Mouse (Mus musculus): ENCODE measurements around the gene Cwc25.

Gene Cwc25

DNA sequence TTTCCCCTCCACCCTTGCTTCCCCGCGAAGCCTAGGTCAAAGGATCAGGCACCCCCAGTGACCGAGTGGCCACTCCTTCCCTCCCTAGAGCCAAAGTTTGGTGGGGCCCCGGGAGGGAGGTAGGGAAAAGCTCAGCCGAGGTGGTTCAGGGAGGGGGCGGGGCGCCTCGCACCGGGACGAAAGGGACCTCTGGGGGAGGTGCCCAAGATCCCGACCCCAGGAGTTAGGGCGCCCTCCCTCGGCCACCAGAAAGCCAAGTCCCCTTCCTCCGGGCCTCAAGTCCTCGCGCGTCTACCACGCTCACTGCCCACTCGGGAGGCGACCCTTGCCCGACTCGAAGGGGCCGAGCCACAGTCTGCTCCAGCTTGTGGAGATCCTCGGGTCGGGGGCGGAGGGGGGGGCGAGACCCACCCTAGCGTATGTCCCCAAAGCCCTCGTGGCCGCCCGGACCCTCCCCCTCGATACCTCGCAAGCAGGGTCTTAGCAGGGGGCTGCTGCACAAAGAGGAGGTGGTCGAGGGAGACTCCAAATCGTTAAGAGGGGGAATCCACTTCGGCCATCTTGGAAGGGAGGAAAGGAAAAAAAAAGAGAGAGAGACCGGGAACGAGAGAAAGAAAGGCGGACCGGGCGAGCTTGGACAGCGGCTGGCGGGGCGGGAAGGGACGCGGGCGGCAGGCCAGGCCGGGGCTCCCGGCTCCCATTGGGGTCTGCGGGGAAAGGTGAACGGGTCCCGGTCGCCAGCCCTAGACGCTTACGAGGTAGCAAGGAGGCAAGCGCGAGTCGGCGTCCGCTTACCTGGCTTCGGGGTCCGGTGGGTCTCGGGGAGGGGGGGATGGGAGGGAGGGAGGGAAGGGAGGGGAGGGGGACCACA is 67.4 kb downstream of the Cwc25 start:
- peak; percentile 85 for DNase-seq (ENCODE audit: low spot score)

DNA sequence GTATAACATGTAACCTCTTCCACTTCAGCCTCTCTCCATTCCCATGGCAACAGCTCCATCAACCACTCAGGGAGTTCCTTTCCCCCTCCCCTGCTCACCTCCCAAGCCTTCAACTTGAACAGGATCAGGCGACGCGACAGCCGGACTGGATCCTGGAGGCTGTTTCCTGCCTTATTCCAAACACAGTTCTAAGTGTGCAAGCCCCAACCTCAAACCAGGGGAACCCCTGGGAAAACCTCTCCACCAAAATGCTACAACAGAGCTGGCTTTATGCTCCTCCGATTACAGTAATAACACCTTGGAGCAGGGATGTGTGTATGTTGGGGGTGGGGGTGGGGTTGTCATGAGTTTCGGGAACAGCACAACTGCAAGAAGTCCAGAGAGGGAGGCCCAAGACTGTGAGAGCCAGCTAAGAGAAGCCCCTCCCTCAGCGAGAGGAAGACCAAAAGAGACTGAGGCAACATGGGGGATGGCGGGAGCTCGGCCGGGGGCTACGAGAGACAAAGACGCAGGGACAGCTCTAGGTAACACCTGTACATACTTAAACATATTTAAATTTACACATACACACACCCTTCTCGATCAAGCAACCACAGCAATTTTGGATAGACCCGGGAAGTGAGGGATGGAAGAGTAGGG is 68.3 kb downstream of the Cwc25 start:
- no peak for DNase-seq (ENCODE audit: low spot score)

DNA sequence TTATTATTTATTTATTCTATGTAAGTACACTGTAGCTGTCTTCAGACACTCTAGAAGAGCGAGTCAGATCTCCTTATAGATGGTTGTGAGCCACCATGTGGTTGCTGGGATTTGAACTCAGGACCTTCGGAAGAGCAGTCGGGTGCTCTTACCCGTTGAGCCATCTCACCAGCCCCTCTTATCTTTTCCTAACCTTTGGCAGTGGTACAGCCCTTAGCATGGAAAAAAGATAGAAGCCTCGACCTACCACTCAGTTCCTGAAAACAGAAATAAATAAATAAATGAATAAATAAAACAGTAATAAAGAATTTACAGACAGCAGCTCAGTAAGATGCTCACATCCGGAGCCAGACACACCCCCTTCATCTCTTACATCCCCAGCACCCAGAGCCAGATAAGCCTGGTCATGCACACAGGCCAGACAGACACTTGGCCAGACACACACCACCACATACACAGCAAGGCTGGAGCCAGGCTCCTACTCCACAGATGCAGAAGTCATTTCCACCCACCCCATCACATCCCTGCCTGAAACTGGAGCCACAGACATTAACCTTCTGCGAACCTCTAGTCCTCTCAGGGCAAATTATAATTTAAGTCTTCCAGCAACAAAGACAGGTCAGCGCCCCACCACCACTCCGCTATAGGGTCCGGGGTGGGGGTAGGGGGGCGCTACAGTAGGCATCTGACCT is 69.0 kb downstream of the Cwc25 start:
- DNase-seq (ENCODE audit: low spot score): no peak

DNA sequence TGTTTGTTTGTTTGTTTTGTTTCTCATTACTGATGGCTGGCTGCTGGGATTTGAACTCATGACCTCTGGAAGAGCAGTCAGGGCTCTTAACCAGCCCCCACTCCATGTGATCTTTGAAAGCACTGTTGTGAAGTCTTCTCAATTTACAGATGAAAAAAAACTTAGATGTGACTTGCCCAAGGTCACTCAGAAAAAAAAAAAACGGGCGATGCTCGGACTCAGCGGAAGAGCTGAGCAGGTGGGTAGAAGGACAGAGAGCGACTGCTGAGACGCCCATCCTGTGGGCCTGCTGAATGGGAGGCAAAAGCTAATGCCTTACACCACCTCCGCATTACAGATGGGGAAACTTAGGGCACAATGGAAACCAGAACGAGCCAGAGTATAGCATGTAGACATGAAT is 69.7 kb downstream of the Cwc25 start:
- no peak for DNase-seq (ENCODE audit: low spot score)

DNA sequence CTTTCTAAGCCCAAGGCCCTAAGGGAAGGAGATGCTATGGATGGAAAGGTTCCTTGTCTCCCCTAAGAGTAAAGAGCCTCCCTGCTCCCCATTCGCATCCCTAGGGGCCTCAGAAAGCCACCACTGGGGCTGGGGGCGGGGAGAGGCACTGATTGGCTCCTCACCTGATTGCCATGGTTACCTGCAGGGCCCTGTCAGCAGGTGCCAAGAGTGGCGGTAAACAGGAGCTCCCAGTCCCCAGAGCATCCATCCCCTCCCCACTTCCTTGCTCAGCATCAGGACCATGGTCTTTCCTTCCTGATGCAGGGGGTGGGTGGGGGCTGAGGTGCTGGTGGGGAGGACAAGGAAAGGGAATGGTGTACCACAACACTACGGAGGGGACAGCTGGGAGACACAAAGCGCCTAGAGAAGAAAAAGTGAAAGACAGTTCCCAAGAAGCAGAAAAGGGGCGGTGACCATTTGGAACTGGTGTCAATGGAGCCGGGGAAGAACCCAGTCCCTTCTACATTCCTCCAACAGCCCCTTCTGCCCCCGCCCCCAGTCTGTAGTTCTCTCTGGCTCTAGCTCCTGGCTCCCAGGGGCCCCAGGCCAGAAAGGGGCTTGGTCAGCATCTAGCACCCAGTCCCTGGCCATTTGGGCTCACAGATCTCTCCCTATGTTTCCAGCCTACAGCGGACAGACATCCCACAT is 70.5 kb downstream of the Cwc25 start:
- DNase-seq (ENCODE audit: low spot score): no peak

Measured in ovary, postnatal 36 days (tissue).